Mouse (Mus musculus) ES-CJ7 (cell line): ENCODE measurements at regions not wholly inside any gene's neighbourhood (a gene's known extent, or its start where the extent isn't known, plus 50 kb on each side); places are given as distances from the start of the nearest gene placed in this dataset.
"Not testable (repeated sequence)": the region's sequence is repeated elsewhere in the genome, so short reads cannot be mapped to it uniquely, and the experiment has no call there.

Experiments used
- DNase-seq: peaks from one replicate; pipeline ENCODE4 v3.0.0; 2011; ENCODE audit warnings: low read depth, low spot score

- no peak for DNase-seq
Observed at GRCm38 (mm10) chr8:57383746-57384320, 63.0 kb downstream of the Hand2 start.

- DNase-seq = no peak
Observed at GRCm38 (mm10) chr8:57387627-57388026, 66.8 kb downstream of the Hand2 start.

GRCm38 (mm10) chr8:57388579-57388978, 67.1 kb upstream of the Scrg1 start:
- no peak for DNase-seq

GRCm38 (mm10) chr8:57397999-57398635, 57.6 kb upstream of the Scrg1 start:
- DNase-seq = no peak

GRCm38 (mm10) chr8:57400171-57400570, 55.6 kb upstream of the Scrg1 start:
- DNase-seq = not testable (repeated sequence)

- DNase-seq = no peak
Observed at GRCm38 (mm10) chr8:57400776-57401631, 54.7 kb upstream of the Scrg1 start.

GRCm38 (mm10) chr8:57401661-57402060, 54.1 kb upstream of the Scrg1 start:
- no peak for DNase-seq

- DNase-seq = no peak
Observed at GRCm38 (mm10) chr8:57402200-57402599, 53.5 kb upstream of the Scrg1 start.

- peak; percentile 98 for DNase-seq
Observed at GRCm38 (mm10) chr8:57403640-57404180, 52.0 kb upstream of the Scrg1 start.

GRCm38 (mm10) chr8:57405277-57405817, 50.4 kb upstream of the Scrg1 start:
- DNase-seq = no peak
